Mouse (Mus musculus) kidney, postnatal 10 days (tissue): ENCODE data around the gene Bves.
A peak's percentile ranks its signal among the peaks of the same experiment; 100 is the strongest.

Experiments
- DNase-seq: peaks from one replicate; pipeline ENCODE4 v3.0.0; 2021; ENCODE audit warnings: mixed read lengths

The Bves gene

DNA sequence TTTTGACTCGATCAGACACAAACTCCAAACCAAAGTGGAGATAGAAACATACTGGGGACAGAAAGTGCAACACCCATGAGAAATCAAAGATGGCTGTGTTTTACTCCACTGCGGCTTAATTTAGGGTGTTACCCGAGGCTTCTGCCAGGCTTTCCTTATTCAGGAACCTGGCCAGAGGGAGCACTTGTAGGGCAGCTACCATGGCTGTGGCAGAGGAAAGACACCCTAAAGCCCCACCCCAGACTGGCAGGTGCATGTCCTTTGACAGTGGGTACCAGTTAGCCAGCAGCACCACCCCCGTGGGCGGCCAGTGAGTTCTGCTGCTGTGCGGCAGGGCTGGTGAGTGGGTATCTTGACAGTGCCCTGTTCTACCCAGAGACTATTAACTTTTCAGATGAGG lies 20.5 kb downstream of the Bves start:
- DNase-seq = no peak

DNA sequence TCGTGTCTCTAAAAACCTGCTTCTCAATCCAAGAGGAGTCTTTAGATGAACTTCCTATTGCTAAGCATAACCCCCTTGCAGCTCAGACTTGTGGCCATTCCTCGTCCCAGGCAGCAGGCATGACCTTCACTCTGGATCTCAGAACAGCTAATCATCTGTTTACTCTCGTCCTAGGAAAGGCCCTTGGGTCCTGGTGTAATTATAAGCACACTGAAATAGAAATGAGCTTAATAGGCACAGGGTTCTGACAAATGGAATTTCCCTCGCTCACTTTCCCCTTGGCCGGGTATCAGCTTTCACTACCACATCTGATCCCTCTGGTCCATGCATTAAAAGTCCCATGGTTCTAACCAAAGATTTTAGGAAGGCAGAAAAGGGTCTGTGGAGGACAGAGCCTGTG lies 27.8 kb downstream of the Bves start:
- DNase-seq = no peak

DNA sequence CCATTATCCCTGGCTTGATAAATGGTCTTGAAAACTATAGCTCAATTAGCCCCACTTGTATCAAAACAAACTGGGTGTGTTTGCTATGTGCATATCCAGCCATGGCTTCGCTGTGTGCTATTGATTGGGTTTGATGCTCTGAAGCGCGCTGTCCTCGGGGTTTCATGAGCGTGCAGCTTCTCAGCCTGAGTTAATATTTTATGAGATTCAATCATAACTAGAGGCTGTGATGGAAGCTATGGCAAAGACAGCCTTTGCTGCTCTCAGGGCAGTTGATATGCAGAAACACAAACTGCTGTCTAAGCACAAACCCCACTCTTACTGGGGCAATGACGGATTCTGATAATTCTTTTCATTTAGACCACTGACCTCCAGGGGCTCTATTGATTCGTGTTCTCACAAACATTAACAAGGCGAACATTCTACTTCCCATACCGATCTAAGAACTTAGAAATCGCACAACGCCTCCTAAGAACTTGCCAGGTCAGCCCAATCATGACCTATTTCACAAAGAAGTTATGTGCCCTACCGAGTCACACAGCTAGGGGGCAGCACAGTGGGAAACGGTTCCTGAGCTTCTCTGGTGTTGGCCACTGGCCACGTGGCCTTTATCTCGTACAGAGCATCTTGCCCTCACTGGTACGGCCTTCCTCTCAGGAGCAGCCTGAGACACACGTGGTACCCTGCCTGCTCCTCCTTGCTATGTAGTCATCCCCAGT lies 31.6 kb downstream of the Bves start:
- DNase-seq = no peak

DNA sequence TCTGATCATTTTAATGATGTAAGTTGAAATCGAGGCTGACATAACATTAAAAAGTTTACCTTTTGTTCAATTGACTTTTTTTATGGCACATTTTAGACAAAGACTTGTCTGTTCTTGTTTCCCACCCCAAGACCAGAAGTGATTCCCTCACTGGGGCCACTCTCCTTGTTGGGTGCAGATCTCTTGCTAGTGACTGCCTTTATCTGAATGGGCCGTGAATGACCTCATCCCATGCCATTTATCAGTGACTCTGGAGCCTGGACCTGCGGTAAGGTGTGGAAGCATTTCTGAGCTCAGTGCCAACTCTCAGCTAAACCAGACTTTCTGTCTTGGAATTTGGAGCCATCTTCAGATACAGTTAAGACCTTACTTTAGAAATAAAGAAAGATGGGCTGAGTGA lies 34.1 kb downstream of the Bves start:
- DNase-seq = no peak

DNA sequence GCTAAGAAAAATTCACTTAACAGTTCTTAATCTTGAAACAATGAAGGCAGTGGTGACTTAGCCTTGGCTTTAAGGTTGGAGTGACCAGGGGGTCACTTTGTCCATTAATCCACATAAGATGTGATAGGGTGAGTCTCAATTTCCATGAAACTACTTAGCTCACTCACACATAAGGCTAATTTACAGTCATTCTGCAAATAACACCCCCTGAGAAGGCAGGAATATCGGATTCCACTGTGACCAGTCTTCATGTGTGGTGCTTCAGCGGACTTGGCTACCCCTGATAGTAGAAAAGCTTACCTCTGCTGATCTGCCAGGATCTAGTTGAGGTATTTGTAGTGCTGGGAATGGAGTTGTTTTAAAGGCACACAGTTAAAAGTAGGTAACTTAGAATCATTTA lies 35.0 kb downstream of the Bves start:
- DNase-seq = no peak

DNA sequence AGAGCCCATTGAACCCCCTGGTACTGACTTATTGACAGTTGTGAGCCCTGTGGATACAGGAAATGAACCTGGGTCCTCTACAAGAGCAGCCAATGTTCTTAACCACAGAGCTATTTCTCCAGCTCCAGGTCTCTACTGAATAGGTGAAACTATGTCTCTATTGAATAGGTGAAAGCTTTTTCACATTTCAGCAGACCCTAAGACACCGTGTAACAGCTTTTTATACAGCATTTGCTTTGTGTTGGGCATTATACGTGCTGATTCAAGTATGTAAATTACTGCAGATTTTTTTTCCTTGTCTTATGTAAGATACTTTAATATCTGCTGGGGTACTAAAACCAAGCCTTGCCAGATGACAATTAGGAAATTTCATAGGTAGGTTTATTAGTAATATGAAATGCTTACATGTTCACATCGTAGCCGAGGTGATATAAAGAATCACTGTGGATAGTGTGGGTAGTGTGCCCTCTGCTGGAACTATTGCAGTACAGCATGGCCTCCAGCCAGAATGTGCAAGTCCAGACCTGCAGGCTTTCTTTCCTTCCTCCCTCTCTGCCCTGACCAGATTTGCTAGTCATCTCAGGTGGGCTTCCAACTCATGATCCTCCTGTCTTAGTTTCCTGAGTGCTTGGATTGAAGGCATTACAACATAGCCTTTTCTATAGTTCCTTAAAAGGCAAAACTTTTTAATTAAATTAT lies 37.6 kb downstream of the Bves start:
- DNase-seq = peak; percentile 70

DNA sequence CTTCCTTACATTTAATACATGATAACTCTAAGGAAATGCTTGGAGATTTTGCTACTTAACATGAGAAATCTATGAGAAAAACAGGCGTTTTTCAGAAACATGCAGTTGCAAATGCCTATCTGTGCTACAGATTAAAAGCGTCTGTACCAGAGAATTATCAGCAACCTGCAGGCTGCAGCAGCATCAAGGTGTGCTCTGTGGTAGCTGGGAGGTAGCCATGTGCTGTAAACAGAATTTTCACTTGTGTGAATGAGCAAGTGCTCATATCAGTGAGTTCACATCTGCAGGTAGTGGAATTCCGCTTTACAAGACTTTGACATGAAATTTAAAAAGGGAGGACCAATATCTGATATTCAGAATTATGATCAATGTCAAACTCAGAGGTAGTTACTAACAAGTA lies 42.7 kb downstream of the Bves start:
- DNase-seq = no peak

DNA sequence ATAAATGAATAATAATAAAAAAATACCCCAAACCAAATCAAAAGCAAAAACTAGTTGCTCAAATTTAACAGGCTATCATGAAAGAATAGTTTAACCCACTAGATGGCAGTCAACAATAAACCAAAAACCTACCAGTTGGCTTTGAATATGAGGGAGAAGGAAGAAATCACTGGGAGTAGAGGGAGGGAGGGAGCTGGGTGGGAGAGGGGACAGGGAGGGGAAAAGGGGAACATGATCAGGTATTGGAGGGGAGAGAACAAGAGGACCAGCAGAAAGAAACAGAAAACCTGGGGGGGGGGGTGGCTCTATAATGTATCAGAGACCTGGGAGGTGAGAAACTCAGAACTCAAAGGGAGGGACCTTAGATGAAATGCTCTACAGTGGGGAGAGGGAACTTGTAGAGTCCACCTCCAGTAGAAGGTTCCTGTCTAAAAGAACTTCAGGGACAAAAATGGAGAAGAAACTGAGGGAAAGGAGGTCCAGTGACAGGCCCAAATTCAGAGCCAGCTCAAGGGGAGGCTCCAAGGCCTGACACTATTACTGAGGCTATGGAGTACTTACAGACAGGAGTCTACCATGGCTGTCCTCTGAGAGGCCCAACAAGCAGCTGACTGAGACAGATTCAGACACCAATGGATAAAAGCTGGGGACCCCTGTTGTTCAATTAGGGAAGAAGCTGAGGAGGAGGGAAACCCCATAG lies 46.5 kb downstream of the Bves start:
- DNase-seq = no peak

DNA sequence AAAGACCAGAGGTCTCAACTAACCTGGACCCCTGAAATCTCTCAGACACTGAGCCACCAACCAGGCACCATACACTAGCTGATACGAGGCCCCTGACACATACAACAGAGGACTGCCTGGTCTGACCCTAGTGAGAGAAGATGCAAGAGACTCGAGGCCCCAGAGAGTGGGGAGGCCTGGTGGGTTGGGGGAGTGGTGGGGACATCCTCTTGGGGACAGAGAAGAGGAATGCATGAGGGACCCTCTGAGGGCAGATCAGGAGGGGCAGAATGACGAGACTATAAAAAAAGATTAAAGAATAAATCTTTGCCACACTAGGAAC lies 47.0 kb downstream of the Bves start:
- DNase-seq = no peak

DNA sequence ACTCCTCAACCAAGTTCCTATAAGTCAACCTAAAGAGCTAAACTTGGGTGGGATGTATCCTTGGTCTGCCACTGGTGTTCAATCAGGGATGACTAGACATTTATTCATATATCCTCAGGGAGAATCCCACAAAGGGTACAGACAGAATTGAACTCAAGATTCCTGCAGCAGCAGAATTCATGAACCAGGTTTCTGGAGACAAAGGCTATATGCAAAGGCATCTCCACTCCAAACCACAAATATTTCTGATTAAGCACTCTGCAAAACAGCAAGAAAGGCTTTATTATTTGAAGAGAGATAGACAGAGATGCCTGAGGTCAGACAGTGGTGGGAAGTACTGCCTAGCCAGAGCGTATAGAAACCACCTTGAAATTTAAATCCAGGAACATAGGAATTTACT lies 62.6 kb downstream of the Bves start:
- DNase-seq = no peak

DNA sequence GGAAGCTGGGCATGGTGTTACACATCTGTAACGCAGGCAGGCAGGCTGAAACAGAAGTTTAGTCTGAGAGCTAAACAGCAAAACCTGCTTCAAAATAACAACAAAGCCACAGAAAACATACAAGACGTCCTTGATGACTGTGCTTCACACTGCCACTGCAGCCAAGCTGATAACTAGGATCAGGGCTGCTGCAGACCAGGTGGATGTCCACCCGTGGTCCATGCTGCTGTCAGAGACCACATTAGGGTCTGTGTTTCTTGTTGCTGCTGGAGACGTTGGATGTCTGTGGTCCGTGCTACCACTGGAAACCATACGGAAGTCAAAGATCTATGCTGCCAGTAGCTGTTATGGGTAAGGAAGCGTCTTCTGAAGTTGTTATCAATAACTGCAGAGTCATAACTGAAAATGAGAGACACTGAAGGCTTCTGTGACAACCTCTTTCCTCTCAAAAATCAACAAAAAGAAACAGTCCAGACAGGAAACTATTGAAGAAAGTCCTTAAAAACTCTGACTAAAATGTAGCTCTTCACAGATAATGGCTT lies 64.2 kb downstream of the Bves start:
- DNase-seq = no peak

DNA sequence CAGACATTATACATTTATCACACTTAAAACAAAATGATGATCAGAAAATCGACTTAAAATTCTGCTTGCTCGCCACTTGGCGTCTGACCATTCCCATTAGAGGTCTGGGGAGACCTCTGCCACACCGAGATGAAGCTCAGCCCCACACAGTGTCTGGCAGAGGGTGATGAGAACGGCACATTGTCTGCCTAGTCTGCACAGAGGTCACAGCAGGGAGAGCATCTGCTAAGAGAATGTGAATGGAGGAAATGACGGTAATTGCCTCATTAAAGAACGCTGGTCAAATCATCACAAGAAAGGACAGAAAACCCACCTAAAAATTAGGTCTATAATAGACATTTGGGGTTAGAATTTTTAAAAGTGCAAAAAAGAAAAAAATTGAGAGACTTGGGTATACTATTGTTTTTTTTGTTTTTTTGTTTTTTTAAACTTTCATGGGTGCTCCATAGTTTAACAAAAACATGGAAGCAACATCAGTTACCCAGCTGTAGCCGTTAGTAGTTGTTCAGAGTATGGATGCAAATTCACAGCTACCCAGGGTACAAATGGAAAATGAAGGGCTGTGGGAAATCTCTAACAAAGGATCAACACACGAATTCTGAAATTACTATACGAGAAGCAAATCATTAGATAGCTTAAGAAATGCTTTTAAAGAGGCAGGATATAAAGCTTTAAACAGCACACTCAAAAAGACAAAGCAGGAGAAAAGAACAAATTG lies 75.2 kb downstream of the Bves start:
- DNase-seq = no peak

DNA sequence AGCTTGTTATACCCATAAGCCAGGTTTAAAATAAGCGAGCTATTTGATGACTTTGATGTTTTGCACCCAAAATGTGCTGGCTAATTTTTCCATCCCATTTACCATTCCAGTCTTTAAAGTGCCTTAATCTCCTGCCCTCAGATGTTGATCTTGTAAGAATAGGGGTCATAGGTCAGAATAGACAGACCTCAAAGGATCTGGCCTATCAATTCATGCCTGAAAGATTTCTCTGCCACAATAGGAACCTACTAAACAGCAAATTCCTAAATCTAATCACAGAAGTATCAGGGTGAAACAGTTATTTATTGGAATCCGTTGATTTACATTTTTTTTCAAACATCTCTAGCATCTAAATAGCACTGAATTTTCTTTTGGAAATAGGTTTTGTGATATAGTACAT lies 76.2 kb downstream of the Bves start:
- DNase-seq = no peak

DNA sequence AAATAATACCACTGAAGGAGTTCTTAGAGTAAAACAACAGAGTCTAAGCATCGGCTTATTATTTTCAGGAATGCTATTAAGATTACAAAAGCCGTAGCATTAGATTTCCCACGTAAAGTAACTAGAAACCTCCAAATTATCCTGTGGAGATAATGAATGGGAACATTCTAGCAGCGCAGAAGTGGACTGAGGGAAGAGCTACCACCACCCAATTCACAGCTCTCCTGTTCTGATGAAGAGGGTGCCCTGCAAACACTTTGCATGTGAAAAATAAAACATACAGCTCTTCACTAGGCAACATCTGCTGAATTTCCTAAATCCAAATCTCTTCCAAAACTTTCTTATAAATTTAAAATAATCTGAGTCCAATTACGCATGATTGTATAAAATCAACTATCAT lies 76.6 kb downstream of the Bves start:
- DNase-seq = no peak
